Mouse (Mus musculus) hindbrain, postnatal 0 days (tissue): ENCODE measurements at regions not wholly inside any gene's neighbourhood (a gene's known extent, or its start where the extent isn't known, plus 50 kb on each side); places are given as distances from the start of the nearest gene placed in this dataset.
A peak's percentile ranks its signal among the peaks of the same experiment; 100 is the strongest.

ENCODE experiments used
- ATAC-seq: fragments of 200-750 bp; cut with Nextera tagmentation; 2 replicates; pipeline ENCODE4 v1.8.0; 2017; ENCODE audit warnings: mild to moderate bottlenecking, moderate TSS enrichment, moderate library complexity
- DNase-seq: peaks from one replicate; pipeline ENCODE4 v3.0.0-alpha.2; 2015; ENCODE audit warnings: low spot score
- H3K27ac ChIP-seq: fragments of 300-500 bp; sonication (generic); 2 replicates; pipeline ENCODE4 v1.5.1; 2014; ENCODE audit warnings: mild to moderate bottlenecking
- H3K27me3 ChIP-seq: fragments of 300-500 bp; sonication (generic); 2 replicates; pipeline ENCODE4 v1.6.1; 2014; ENCODE audit warnings: low read length, mixed read lengths; ENCODE audit not compliant: insufficient read depth
- H3K36me3 ChIP-seq: fragments of 300-500 bp; sonication (generic); 2 replicates; pipeline ENCODE4 v1.6.1; 2014; ENCODE audit warnings: low read length, mixed read lengths; ENCODE audit not compliant: insufficient read depth
- H3K4me1 ChIP-seq: fragments of 300-500 bp; sonication (generic); 2 replicates; pipeline ENCODE4 v1.6.1; 2014; ENCODE audit warnings: antibody characterized with exemption, low read length, mixed read lengths; ENCODE audit not compliant: insufficient read depth
- H3K4me2 ChIP-seq: fragments of 300-500 bp; sonication (generic); 2 replicates; pipeline ENCODE4 v1.6.1; 2014; ENCODE audit warnings: low read depth, mild to moderate bottlenecking, low read length, moderate library complexity, mixed read lengths
- H3K4me3 ChIP-seq: fragments of 300-500 bp; sonication (generic); 2 replicates; pipeline ENCODE4 v1.5.1; 2014; ENCODE audit warnings: low read length
- H3K9ac ChIP-seq: fragments of 300-500 bp; sonication (generic); replicated peaks from 2 replicates; pipeline ENCODE4 v1.6.1; 2014; ENCODE audit warnings: mild to moderate bottlenecking, low read length, moderate library complexity, mixed read lengths
- H3K9me3 ChIP-seq: fragments of 300-500 bp; sonication (generic); 2 replicates; pipeline ENCODE4 v1.6.1; 2016; ENCODE audit warnings: low read length, mixed read lengths
- CTCF ChIP-seq: IDR thresholded peaks from 2 replicates; pipeline ENCODE4 v1.5.1; 2016; ENCODE audit warnings: antibody characterized with exemption, control low read depth, low read depth
- WGBS: fragments of 180-500 bp; shearing (Covaris S2); extraction: QIAGEN DNeasy Blood & Tissue Kit; methylation state at CpG from one replicate; pipeline ENCODE4 v1.1.7; 2014; 5-methylcytosine and 5-hydroxymethylcytosine counted together

DNA sequence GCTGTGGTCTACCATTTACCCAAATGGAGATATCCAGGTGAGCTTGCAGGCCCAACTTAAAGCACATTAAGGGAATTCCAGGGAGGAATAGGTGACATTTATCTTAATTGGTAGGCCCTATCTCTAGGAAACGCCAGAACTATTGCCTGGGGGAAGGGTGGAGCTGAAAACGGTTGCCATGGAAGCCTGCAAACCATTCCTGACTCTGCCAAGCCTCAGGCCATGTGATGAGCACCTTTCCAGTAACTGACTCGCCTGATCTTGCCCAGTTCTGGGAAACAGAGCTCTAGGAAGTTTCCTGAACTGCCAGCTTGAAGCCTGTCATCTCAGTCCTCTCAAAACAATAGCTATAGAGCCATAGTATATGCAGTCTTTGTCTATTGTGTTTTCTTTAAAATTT lies 297.0 kb downstream of the Slitrk5 start:
- no peak for TF ChIP-seq CTCF
- Histone ChIP-seq H3K4me1 (no peaks in the 10 kb centered on the region), H3K27me3 (no peaks in the 10 kb centered on the region), H3K9ac (no peak overlapping the region), H3K4me2 (no peak overlapping the region), H3K4me3 (no peak overlapping the region), H3K27ac (no peak overlapping the region), H3K9me3 (no peaks in the 10 kb centered on the region), H3K36me3 (no peaks in the 10 kb centered on the region)
- WGBS: 32% methylated on average over 3 of the region's 3 CpGs
- ATAC-seq (no peak), DNase-seq (no peak)

DNA sequence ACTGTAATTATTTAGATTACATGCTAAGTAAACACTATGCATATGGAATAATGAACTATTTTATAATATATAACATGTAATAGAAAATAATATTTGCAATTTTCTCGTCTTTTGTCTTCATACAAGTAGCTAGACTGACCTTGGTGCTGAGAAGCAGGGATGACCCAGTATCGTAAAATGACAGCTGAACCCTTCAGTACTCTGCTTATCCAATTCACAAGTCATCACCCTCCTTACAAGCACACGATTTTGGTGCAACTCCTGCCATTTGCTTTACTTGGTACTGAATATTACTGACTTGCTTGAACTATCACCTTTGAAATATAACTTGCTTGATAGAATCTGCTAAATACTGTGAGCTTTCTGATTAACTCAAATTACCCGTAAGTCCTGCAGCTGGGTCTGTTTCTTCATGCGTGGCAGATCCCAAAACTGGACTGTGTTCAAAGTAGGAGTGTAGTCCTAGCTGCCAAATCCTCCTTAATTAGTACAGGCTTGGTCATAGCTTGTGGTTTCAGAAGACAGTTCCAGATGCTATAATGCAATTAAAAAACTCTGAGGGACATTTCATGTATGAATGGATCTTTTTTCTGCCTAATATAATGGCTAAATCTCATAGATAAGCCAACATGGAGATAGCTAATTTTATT lies 321.0 kb downstream of the Slitrk5 start:
- Histone ChIP-seq H3K4me3 (no peak overlapping the region), H3K4me1 (no peaks in the 10 kb centered on the region), H3K4me2 (no peak overlapping the region), H3K27ac (no peak overlapping the region), H3K36me3 (no peaks in the 10 kb centered on the region), H3K9me3 (no peaks in the 10 kb centered on the region), H3K27me3 (no peaks in the 10 kb centered on the region), H3K9ac (no peak overlapping the region)
- DNase-seq: peak; percentile 74
- no peak for TF ChIP-seq CTCF
- ATAC-seq: peak; percentile 84
- WGBS: 52% methylated on average over 5 of the region's 5 CpGs

DNA sequence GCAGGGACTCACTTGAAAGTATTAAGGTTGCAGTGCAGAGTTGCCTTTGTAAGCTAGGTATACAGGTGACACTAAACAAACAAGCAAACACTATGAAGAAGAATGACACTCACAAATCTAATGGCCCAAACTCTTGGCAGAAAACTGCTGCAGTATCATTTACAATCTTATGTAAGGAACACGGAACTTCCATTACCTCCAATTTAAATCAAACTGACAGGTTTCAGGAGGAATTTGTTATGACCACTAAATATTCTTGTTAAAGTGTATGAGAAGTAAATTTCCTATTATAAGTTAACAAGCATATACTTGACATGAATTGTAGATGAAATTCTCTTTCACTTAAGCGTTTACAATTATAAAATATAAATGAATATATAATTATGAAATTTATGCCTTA lies 327.2 kb downstream of the Slitrk5 start:
- TF ChIP-seq CTCF: no peak
- no peak for ATAC-seq
- Histone ChIP-seq H3K4me1 (no peaks in the 10 kb centered on the region), H3K27ac (no peak overlapping the region), H3K36me3 (no peaks in the 10 kb centered on the region), H3K4me3 (no peak overlapping the region), H3K9ac (no peak overlapping the region), H3K27me3 (no peaks in the 10 kb centered on the region), H3K9me3 (no peaks in the 10 kb centered on the region), H3K4me2 (no peak overlapping the region)
- no peak for DNase-seq
- 84% methylated on average over 2 of the region's 2 CpGs for WGBS

DNA sequence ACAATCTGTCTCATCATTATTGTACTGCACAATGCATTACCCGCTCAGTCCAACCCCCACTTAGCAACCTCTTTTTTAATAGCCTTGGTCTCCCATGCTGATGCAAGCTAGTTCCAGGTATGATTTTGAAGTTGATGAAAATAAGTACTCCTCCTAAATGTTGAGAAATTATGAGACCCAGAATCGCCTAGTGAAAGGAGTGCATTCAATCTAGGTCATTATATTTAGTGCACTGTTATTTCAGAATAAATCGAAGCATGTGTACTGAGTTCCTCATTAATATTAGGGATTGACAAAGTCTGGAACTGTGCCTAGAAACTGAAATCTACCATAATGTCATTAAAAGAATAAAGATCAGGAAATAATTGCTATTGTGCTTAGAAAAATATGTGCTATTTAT lies 328.0 kb downstream of the Slitrk5 start:
- Histone ChIP-seq H3K27me3 (no peaks in the 10 kb centered on the region), H3K9me3 (no peaks in the 10 kb centered on the region), H3K4me2 (no peak overlapping the region), H3K27ac (no peak overlapping the region), H3K4me3 (no peak overlapping the region), H3K4me1 (no peaks in the 10 kb centered on the region), H3K36me3 (no peaks in the 10 kb centered on the region), H3K9ac (no peak overlapping the region)
- ATAC-seq (no peak), DNase-seq (no peak)
- WGBS: 74% methylated on average over 3 of the region's 3 CpGs
- no peak for TF ChIP-seq CTCF

DNA sequence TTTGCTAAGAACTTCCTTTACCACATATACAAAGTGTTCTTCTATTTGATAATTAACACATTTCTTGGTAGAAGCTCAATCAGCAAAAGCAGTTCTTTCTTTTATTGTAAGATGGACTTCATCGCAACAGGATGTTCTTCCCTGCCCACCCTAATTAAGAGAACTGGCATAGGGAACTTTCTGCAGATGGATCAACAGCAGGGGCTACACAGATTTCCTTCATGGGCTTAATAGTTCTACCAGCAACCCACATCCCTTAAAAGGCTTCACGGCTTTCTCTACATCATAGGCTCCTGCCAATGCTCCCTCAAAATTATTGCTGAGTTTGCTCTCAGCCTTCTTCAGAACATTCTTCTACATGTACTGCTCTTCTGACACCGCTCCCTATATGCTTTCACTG lies 333.8 kb downstream of the Slitrk5 start:
- DNase-seq: peak; percentile 3
- no peaks in the 10 kb centered on the region for H3K36me3 ChIP-seq
- no peaks in the 10 kb centered on the region for H3K4me1 ChIP-seq
- no peaks in the 10 kb centered on the region for H3K27me3 ChIP-seq
- 82% methylated on average over 3 of the region's 3 CpGs for WGBS
- no peaks in the 10 kb centered on the region for H3K9me3 ChIP-seq
- H3K4me2 ChIP-seq: no peak overlapping the region
- H3K4me3 ChIP-seq: no peak overlapping the region
- no peak for TF ChIP-seq CTCF
- no peak overlapping the region for H3K9ac ChIP-seq
- no peak overlapping the region for H3K27ac ChIP-seq
- no peak for ATAC-seq

DNA sequence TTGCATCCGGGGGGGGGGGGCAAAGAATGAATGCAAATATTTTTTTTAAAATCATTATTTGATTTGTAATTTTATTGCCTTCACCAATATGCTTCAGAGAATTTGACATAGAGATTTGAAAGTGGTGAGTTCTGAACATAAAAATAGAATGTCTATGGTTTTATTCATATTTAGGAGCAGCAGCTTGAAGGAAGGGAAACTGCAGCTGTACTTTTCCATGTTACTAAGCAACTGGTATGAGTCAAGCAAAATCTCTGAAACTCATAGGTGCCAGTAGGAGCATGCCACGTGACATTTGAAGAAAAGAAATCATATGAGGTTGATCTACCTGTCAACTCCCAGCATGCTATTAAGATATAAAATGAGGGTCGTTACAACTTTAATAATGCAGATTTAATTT lies 354.4 kb downstream of the Slitrk5 start:
- Histone ChIP-seq H3K9ac (no peak overlapping the region), H3K9me3 (no peaks in the 10 kb centered on the region), H3K4me2 (no peak overlapping the region), H3K4me1 (no peaks in the 10 kb centered on the region), H3K27me3 (no peaks in the 10 kb centered on the region), H3K36me3 (no peaks in the 10 kb centered on the region), H3K4me3 (no peak overlapping the region), H3K27ac (no peak overlapping the region)
- ATAC-seq (no peak), DNase-seq (no peak)
- no peak for TF ChIP-seq CTCF
- WGBS: 66% methylated on average over 3 of the region's 3 CpGs

DNA sequence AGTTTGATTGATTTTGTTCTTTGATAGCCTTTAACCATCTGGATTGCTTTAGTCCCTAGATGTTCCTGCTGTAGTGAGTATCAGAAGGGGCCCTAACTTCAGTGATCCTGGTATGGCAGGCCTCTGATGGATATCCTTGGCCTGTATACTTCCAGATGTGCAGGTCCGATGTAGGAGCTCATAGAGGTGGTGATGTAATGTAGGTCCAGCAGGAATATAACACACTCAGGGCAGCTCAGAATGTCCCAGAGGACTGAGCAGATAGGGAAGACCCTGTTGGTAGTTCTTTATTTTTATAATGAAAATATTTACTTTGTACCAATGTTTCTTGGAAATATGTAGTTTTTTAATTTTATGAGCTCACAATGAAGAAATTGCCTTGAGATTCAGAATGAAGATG lies 400.2 kb downstream of the Slitrk5 start:
- no peak overlapping the region for H3K4me2 ChIP-seq
- no peak for TF ChIP-seq CTCF
- no peaks in the 10 kb centered on the region for H3K36me3 ChIP-seq
- H3K4me1 ChIP-seq: no peaks in the 10 kb centered on the region
- H3K27ac ChIP-seq: no peak overlapping the region
- DNase-seq (no peak), ATAC-seq (no peak)
- no peaks in the 10 kb centered on the region for H3K9me3 ChIP-seq
- H3K27me3 ChIP-seq: no peaks in the 10 kb centered on the region
- WGBS: 89% methylated on average over 1 of the region's 1 CpGs
- H3K4me3 ChIP-seq: no peak overlapping the region
- H3K9ac ChIP-seq: no peak overlapping the region
